Mouse (Mus musculus) ES-Bruce4 (cell line): ENCODE measurements around the gene Slc19a3.

Experiments used
- CTCF ChIP-seq: IDR thresholded peaks from one replicate; pipeline ENCODE4 v1.8.1; 2011; ENCODE audit warnings: low read depth, low read length
- EP300 ChIP-seq: IDR thresholded peaks from 2 replicates; pipeline ENCODE4 v1.6.1; 2011; ENCODE audit warnings: low read depth, low read length; ENCODE audit not compliant: insufficient read depth
- POLR2A ChIP-seq: IDR thresholded peaks from one replicate; pipeline ENCODE4 v1.8.1; 2011; ENCODE audit warnings: low read length; ENCODE audit not compliant: insufficient read depth

- TF ChIP-seq CTCF (no peak), POLR2A (no peak), EP300 (no peak)
Measured at GRCm38 (mm10) chr1:82975750-82976149, 62.5 kb downstream of the Slc19a3 start.
